Mouse (Mus musculus): ENCODE results near the gene Mindy4. TPM values are rescaled to one million over a fixed set of nuclear protein-coding genes. Genes with fewer than 3 reads are reported as not detected.

Gene Mindy4
- total and polyA plus RNA-seq, 3 experiments = 0.23 to 1.6 TPM; not detected in 1

DNA sequence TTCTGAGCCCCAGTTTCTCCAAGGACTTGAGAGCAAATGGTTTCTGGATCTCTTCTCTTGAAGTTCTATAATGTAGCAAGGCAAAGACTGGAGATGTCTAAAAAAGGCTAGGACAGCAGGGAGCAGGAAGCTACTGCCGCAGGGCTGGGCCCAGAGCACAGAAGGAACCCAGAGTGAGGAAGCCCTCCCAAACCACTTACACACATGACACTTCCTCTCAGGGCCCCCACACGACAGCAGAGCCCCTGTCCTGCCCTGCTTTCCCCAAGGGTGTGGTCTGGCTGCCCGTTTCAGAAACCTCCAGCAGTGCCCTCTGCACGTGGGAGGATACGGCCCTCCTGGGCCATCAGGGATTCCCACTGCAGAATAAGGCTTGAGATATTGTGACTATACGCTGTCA is 128.1 kb downstream of the Mindy4 start:
- no peak for TF ChIP-seq ETS1 (IDR thresholded peaks at IDR 0.05; ENCODE audit: low read depth, low read length)
- TF ChIP-seq NRF1 (IDR thresholded peaks at IDR 0.05; ENCODE audit: insufficient read depth, low read depth, low read length, poor library complexity, severe bottlenecking) = no peak
- TF ChIP-seq GATA1 (IDR thresholded peaks at IDR 0.05; ENCODE audit: low read depth, low read length) = no peak
- TF ChIP-seq CHD2 (IDR thresholded peaks at IDR 0.05; ENCODE audit: low read length) = no peak
- TF ChIP-seq POLR2AphosphoS5 (IDR thresholded peaks at IDR 0.05; ENCODE audit: borderline replicate concordance, low read depth, low read length) = no peak
- no peak for TF ChIP-seq ZKSCAN1 (IDR thresholded peaks at IDR 0.05; ENCODE audit: low read depth, low read length)
- no peak for TF ChIP-seq MAX (IDR thresholded peaks at IDR 0.05; ENCODE audit: low read length)
- TF ChIP-seq USF2 (IDR thresholded peaks at IDR 0.05; ENCODE audit: borderline replicate concordance in 1 of 2, insufficient read depth in 1 of 2, low read depth in 1 of 2, low read length in 2 of 2) = no peak
- no peak for TF ChIP-seq ELF1 (IDR thresholded peaks at IDR 0.05; ENCODE audit: low read depth, low read length)
- no peak for TF ChIP-seq ZMIZ1 (IDR thresholded peaks at IDR 0.05; ENCODE audit: low read depth, low read length)
- no peak for TF ChIP-seq SMC3 (IDR thresholded peaks at IDR 0.05; ENCODE audit: low read depth, low read length)
- no peak for TF ChIP-seq POLR2AphosphoS2 (IDR thresholded peaks at IDR 0.05; ENCODE audit: low read length)
- TF ChIP-seq USF1 (IDR thresholded peaks at IDR 0.05; ENCODE audit: low read depth, low read length) = no peak
- TF ChIP-seq E2F4 (IDR thresholded peaks at IDR 0.05; ENCODE audit: borderline replicate concordance, low read depth, low read length) = no peak
- no peak for TF ChIP-seq ZC3H11A (IDR thresholded peaks at IDR 0.05; ENCODE audit: low read depth, low read length)
- no peak for TF ChIP-seq JUND (IDR thresholded peaks at IDR 0.05; ENCODE audit: low read depth, low read length)
- TF ChIP-seq BHLHE40 (IDR thresholded peaks at IDR 0.05; ENCODE audit: borderline replicate concordance, low read depth, low read length) = no peak
- no peak for TF ChIP-seq MXI1 (IDR thresholded peaks at IDR 0.05; ENCODE audit: low read depth, low read length)
- no peak for TF ChIP-seq MAFK (IDR thresholded peaks at IDR 0.05; ENCODE audit: borderline replicate concordance, low read depth, low read length)
- no peak for TF ChIP-seq UBTF (IDR thresholded peaks at IDR 0.05; ENCODE audit: borderline replicate concordance, insufficient read depth, low read depth, low read length)
- Histone ChIP-seq H3K27me3 (ENCODE audit: control insufficient read depth in 1 of 2, insufficient read depth in 2 of 2, low read length in 2 of 2) (no peaks in the 10 kb centered on the region), H3K27ac (ENCODE audit: control insufficient read depth, low read depth, low read length) (no peak overlapping the region), H3K36me3 (ENCODE audit: control insufficient read depth in 1 of 2, insufficient read depth in 2 of 2, low read length in 2 of 2) (no peaks in the 10 kb centered on the region; a peak in 1 of 4 replicates), H3K79me2 (ENCODE audit: control insufficient read depth, insufficient read depth, low read length, poor library complexity) (no peaks in the 10 kb centered on the region), H3K4me1 (ENCODE audit: control insufficient read depth in 1 of 2, insufficient read depth in 2 of 2, low read length in 2 of 2) (peaks cover 0 to 26% of the 10 kb centered on the region in 2 experiments; a peak in 2 of 4 replicates), H3K9me3 (replicated peaks; ENCODE audit: insufficient read depth, low read length) (no peaks in the 10 kb centered on the region), H3K4me3 (ENCODE audit: control insufficient read depth in 1 of 2, insufficient read depth in 1 of 2, low read depth in 2 of 2, low read length in 2 of 2) (no peak overlapping the region), H3K9ac (ENCODE audit: control insufficient read depth, low read depth, low read length, poor library complexity, severe bottlenecking) (no peak overlapping the region)
- no peak for DNase-seq (ENCODE audit: low read depth, low spot score)

Measured in MEL (cell line).